Mouse (Mus musculus) heart, adult 2 months (tissue): Measurements from ENCODE around the gene Gja10.

Source experiments
- CTCF ChIP-seq: fragments of 200-600 bp; IDR thresholded peaks from 2 replicates; pipeline ENCODE4 v1.8.1; 2022; ENCODE audit warnings: antibody characterized with exemption, mild to moderate bottlenecking, moderate library complexity
- EP300 ChIP-seq: fragments of 200-500 bp; IDR thresholded peaks from 2 replicates; pipeline ENCODE4 v1.6.1; 2011; ENCODE audit warnings: low read depth, low read length, control low read depth; ENCODE audit not compliant: insufficient read depth
- POLR2A ChIP-seq: fragments of 200-500 bp; IDR thresholded peaks from 2 replicates; pipeline ENCODE4 v1.6.1; 2011; ENCODE audit warnings: mild to moderate bottlenecking, low read depth, low read length, control low read depth; ENCODE audit not compliant: insufficient read depth

DNA sequence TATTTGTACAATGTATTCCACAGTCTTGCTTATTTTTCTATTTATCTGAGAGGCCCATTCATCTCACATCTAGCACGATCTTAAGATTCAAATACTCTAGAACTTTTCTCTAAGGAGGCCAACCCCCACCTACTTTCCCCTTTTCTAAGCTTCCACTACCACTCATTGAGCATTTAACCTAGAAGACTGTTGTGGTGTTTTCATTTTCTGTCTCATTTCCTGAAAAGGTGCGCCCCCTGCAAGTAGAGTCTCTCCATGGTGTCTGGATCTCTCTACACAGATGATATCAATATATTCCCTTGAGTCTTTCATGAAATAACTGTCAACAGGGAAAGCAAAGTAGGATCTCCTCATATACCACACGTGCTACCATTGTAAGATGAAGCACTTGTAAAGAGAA is at the start of gene Gja10:
- TF ChIP-seq CTCF (no peak), EP300 (no peak), POLR2A (no peak)
